Mouse (Mus musculus): ENCODE measurements around the gene Slc39a5. TPM values are rescaled to one million over a fixed set of nuclear protein-coding genes. Genes with fewer than 3 reads are reported as not detected.

Slc39a5 gene
- total and polyA plus RNA-seq, 3 experiments, result not detected

DNA sequence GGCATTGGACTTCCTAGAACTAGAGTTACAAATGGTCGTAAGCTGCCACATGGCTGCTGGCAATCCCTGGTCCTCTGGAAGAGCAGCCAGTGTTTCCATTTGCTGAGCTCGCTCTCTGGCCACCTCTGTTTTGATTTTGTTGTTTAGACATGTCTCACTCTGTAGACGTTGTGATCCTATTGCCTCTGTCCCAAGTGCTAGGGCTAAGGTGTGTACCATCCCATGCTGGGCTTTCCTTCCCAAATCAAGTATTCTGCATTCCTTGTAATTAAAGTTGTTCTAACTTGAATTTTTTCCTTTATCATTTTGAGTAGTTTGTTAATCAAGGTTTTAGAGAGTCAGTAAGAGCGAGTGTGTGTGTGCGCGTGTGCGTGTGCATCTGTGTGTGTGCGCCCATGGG is 53.5 kb downstream of the Slc39a5 start:
- no peaks in the 10 kb centered on the region for H3K9me3 ChIP-seq (replicated peaks; ENCODE audit: insufficient read depth, low read length)
- peaks cover 38% of the 10 kb centered on the region for H3K79me2 ChIP-seq (ENCODE audit: control insufficient read depth, insufficient read depth, low read length, poor library complexity)
- TF ChIP-seq SIN3A (IDR thresholded peaks at IDR 0.05; ENCODE audit: low read length) (no peak), TCF12 (IDR thresholded peaks at IDR 0.05; ENCODE audit: low read depth, low read length) (no peak), MAFK (IDR thresholded peaks at IDR 0.05; ENCODE audit: borderline replicate concordance, low read depth, low read length) (no peak), TBP (IDR thresholded peaks at IDR 0.05; ENCODE audit: low read depth, low read length) (no peak), CHD1 (IDR thresholded peaks at IDR 0.05; ENCODE audit: low read depth, low read length) (no peak), USF1 (IDR thresholded peaks at IDR 0.05; ENCODE audit: low read depth, low read length) (no peak), NELFE (IDR thresholded peaks at IDR 0.05; ENCODE audit: low read depth, low read length) (no peak), ZNF384 (IDR thresholded peaks at IDR 0.05; ENCODE audit: low read depth, low read length) (no peak), MYC (IDR thresholded peaks at IDR 0.05; ENCODE audit: low read depth, low read length) (no peak), SMC3 (IDR thresholded peaks at IDR 0.05; ENCODE audit: low read depth, low read length) (no peak), MYB (IDR thresholded peaks at IDR 0.05; ENCODE audit: low read depth, low read length) (no peak), POLR2AphosphoS2 (IDR thresholded peaks at IDR 0.05; ENCODE audit: low read length) (no peak), MAX (IDR thresholded peaks at IDR 0.05; ENCODE audit: low read length) (no peak), MXI1 (IDR thresholded peaks at IDR 0.05; ENCODE audit: low read depth, low read length) (no peak), RAD21 (IDR thresholded peaks at IDR 0.05; ENCODE audit: low read depth, low read length) (no peak), CTCF (IDR thresholded peaks at IDR 0.05 in 2 of 3, conservative IDR thresholded peaks at IDR 0.05 in 1 of 3; ENCODE audit: control insufficient read depth in 1 of 3, insufficient read depth in 1 of 3, low read depth in 2 of 3, low read length in 3 of 3, poor library complexity in 1 of 3, severe bottlenecking in 1 of 3) (no peak), GATA1 (IDR thresholded peaks at IDR 0.05; ENCODE audit: low read depth, low read length) (no peak), POLR2AphosphoS5 (IDR thresholded peaks at IDR 0.05; ENCODE audit: borderline replicate concordance, low read depth, low read length) (no peak)
- H3K4me1 ChIP-seq (ENCODE audit: control insufficient read depth in 1 of 2, insufficient read depth in 2 of 2, low read length in 2 of 2), result peaks cover 19 to 23% of the 10 kb centered on the region in 2 experiments
- H3K27me3 ChIP-seq (ENCODE audit: control insufficient read depth in 1 of 2, insufficient read depth in 2 of 2, low read length in 2 of 2), result no peaks in the 10 kb centered on the region
- no peak overlapping the region for H3K4me3 ChIP-seq (ENCODE audit: control insufficient read depth in 1 of 2, insufficient read depth in 1 of 2, low read depth in 2 of 2, low read length in 2 of 2)
- H3K27ac ChIP-seq (ENCODE audit: control insufficient read depth, low read depth, low read length), result no peak overlapping the region
- no peak overlapping the region for H3K9ac ChIP-seq (ENCODE audit: control insufficient read depth, low read depth, low read length, poor library complexity, severe bottlenecking)
- DNase-seq (ENCODE audit: low read depth, low spot score), result no peak
- peaks cover 29 to 47% of the 10 kb centered on the region in 2 experiments for H3K36me3 ChIP-seq (ENCODE audit: control insufficient read depth in 1 of 2, insufficient read depth in 2 of 2, low read length in 2 of 2)

Other genes with a start within 250 kb of the Slc39a5 start
- 5.1 and 5.8 TPM in 2 replicates for gene Rbms2, start 220.9 kb downstream of the Slc39a5 start, total RNA-seq (2012; rRNA removed)
- gene Rbms2, start 220.9 kb downstream of the Slc39a5 start, polyA plus RNA-seq (2012; ENCODE audit: insufficient read depth in 1 of 2, insufficient read length in 2 of 2, low read depth in 1 of 2, low replicate concordance in 2 of 2, missing spikeins in 1 of 2), result 10 to 100 TPM in 1 of 2 experiments, not detected in 1; 23.5 TPM
- gene Gls2, start 206.8 kb downstream of the Slc39a5 start, total RNA-seq (2012; rRNA removed), result 11.8 and 15.6 TPM in 2 replicates
- gene Gls2, start 206.8 kb downstream of the Slc39a5 start, polyA plus RNA-seq (2012; ENCODE audit: insufficient read depth in 1 of 2, insufficient read length in 2 of 2, low read depth in 1 of 2, low replicate concordance in 2 of 2, missing spikeins in 1 of 2), result 10 to 100 TPM in 1 of 2 experiments, not detected in 1; 17.8 TPM
- 13.8 and 17.2 TPM in 2 replicates for gene Spryd4, start 189.4 kb downstream of the Slc39a5 start, total RNA-seq (2012; rRNA removed)
- gene Spryd4, start 189.4 kb downstream of the Slc39a5 start, polyA plus RNA-seq (2012; ENCODE audit: insufficient read depth in 1 of 2, insufficient read length in 2 of 2, low read depth in 1 of 2, low replicate concordance in 2 of 2, missing spikeins in 1 of 2), result 10 to 100 TPM in 1 of 2 experiments, not detected in 1; 19.6 TPM
- gene Mip, start 175.4 kb downstream of the Slc39a5 start, total RNA-seq (2012; rRNA removed), result not detected in 2 replicates
- under 1 TPM in 1 of 2 experiments, not detected in 1; 0.04 TPM for gene Mip, start 175.4 kb downstream of the Slc39a5 start, polyA plus RNA-seq (2012; ENCODE audit: insufficient read depth in 1 of 2, insufficient read length in 2 of 2, low read depth in 1 of 2, low replicate concordance in 2 of 2, missing spikeins in 1 of 2)
- gene Timeless, start 169.2 kb downstream of the Slc39a5 start, total RNA-seq (2012; rRNA removed), result 49.3 and 50.2 TPM in 2 replicates
- 100 to 1,000 TPM in 1 of 2 experiments, 10 to 100 TPM in 1; 89.8 to 627 TPM for gene Timeless, start 169.2 kb downstream of the Slc39a5 start, polyA plus RNA-seq (2012; ENCODE audit: insufficient read depth in 1 of 2, insufficient read length in 2 of 2, low read depth in 1 of 2, low replicate concordance in 2 of 2, missing spikeins in 1 of 2)
- gene Apon, start 147.1 kb downstream of the Slc39a5 start, total RNA-seq (2012; rRNA removed), result 0.27 and 0.46 TPM in 2 replicates
- gene Apon, start 147.1 kb downstream of the Slc39a5 start, polyA plus RNA-seq (2012; ENCODE audit: insufficient read depth in 1 of 2, insufficient read length in 2 of 2, low read depth in 1 of 2, low replicate concordance in 2 of 2, missing spikeins in 1 of 2), result under 1 TPM in 1 of 2 experiments, not detected in 1; 0.46 TPM
- gene Apof, start 132.6 kb downstream of the Slc39a5 start, total RNA-seq (2012; rRNA removed), result not detected in 2 replicates
- not detected for gene Apof, start 132.6 kb downstream of the Slc39a5 start, polyA plus RNA-seq (2012; ENCODE audit: insufficient read depth in 1 of 2, insufficient read length in 2 of 2, low read depth in 1 of 2, low replicate concordance in 2 of 2, missing spikeins in 1 of 2)
- 3.4 and 3.6 TPM in 2 replicates for gene Stat2, start 130.7 kb downstream of the Slc39a5 start, total RNA-seq (2012; rRNA removed)
- 1 to 10 TPM in 1 of 2 experiments, not detected in 1; 6.6 TPM for gene Stat2, start 130.7 kb downstream of the Slc39a5 start, polyA plus RNA-seq (2012; ENCODE audit: insufficient read depth in 1 of 2, insufficient read length in 2 of 2, low read depth in 1 of 2, low replicate concordance in 2 of 2, missing spikeins in 1 of 2)
- gene Il23a, start 102.5 kb downstream of the Slc39a5 start, total RNA-seq (2012; rRNA removed), result 0.12 and 0.20 TPM in 2 replicates
- gene Il23a, start 102.5 kb downstream of the Slc39a5 start, polyA plus RNA-seq (2012; ENCODE audit: insufficient read depth in 1 of 2, insufficient read length in 2 of 2, low read depth in 1 of 2, low replicate concordance in 2 of 2, missing spikeins in 1 of 2), result under 1 TPM in 1 of 2 experiments, not detected in 1; 0.29 TPM
- 6.8 and 7.9 TPM in 2 replicates for gene Pan2, start 97.9 kb downstream of the Slc39a5 start, total RNA-seq (2012; rRNA removed)
- 10 to 100 TPM in 1 of 2 experiments, not detected in 1; 28.6 TPM for gene Pan2, start 97.9 kb downstream of the Slc39a5 start, polyA plus RNA-seq (2012; ENCODE audit: insufficient read depth in 1 of 2, insufficient read length in 2 of 2, low read depth in 1 of 2, low replicate concordance in 2 of 2, missing spikeins in 1 of 2)
- gene Cnpy2, start 78.8 kb downstream of the Slc39a5 start, total RNA-seq (2012; rRNA removed), result 92.4 and 98.1 TPM in 2 replicates
- gene Cnpy2, start 78.8 kb downstream of the Slc39a5 start, polyA plus RNA-seq (2012; ENCODE audit: insufficient read depth in 1 of 2, insufficient read length in 2 of 2, low read depth in 1 of 2, low replicate concordance in 2 of 2, missing spikeins in 1 of 2), result 100 to 1,000 TPM in 1 of 2 experiments, not detected in 1; 107 TPM
- gene Cs, start 63.5 kb downstream of the Slc39a5 start, total RNA-seq (2012; rRNA removed), result 161 and 187 TPM in 2 replicates
- gene Cs, start 63.5 kb downstream of the Slc39a5 start, polyA plus RNA-seq (2012; ENCODE audit: insufficient read depth in 1 of 2, insufficient read length in 2 of 2, low read depth in 1 of 2, low replicate concordance in 2 of 2, missing spikeins in 1 of 2), result 100 to 1,000 TPM; 133 to 256 TPM
- gene Coq10a, start 32.2 kb downstream of the Slc39a5 start, total RNA-seq (2012; rRNA removed), result 6.8 and 7.7 TPM in 2 replicates
- gene Coq10a, start 32.2 kb downstream of the Slc39a5 start, polyA plus RNA-seq (2012; ENCODE audit: insufficient read depth in 1 of 2, insufficient read length in 2 of 2, low read depth in 1 of 2, low replicate concordance in 2 of 2, missing spikeins in 1 of 2), result 10 to 100 TPM in 1 of 2 experiments, not detected in 1; 14.1 TPM
- 9.5 and 10.0 TPM in 2 replicates for gene Ankrd52, start 24.1 kb downstream of the Slc39a5 start, total RNA-seq (2012; rRNA removed)
- 10 to 100 TPM in 1 of 2 experiments, not detected in 1; 39.9 TPM for gene Ankrd52, start 24.1 kb downstream of the Slc39a5 start, polyA plus RNA-seq (2012; ENCODE audit: insufficient read depth in 1 of 2, insufficient read length in 2 of 2, low read depth in 1 of 2, low replicate concordance in 2 of 2, missing spikeins in 1 of 2)
- 33.7 and 39.9 TPM in 2 replicates for gene Nabp2, start 10.3 kb upstream of the Slc39a5 start, total RNA-seq (2012; rRNA removed)
- 100 to 1,000 TPM; 166 to 249 TPM for gene Nabp2, start 10.3 kb upstream of the Slc39a5 start, polyA plus RNA-seq (2012; ENCODE audit: insufficient read depth in 1 of 2, insufficient read length in 2 of 2, low read depth in 1 of 2, low replicate concordance in 2 of 2, missing spikeins in 1 of 2)
- 25.4 and 28.1 TPM in 2 replicates for gene Rnf41, start 10.4 kb upstream of the Slc39a5 start, total RNA-seq (2012; rRNA removed)
- 10 to 100 TPM in 1 of 2 experiments, not detected in 1; 27.4 TPM for gene Rnf41, start 10.4 kb upstream of the Slc39a5 start, polyA plus RNA-seq (2012; ENCODE audit: insufficient read depth in 1 of 2, insufficient read length in 2 of 2, low read depth in 1 of 2, low replicate concordance in 2 of 2, missing spikeins in 1 of 2)
- 22.3 and 24.8 TPM in 2 replicates for gene Smarcc2, start 58.0 kb upstream of the Slc39a5 start, total RNA-seq (2012; rRNA removed)
- 100 to 1,000 TPM in 1 of 2 experiments, 10 to 100 TPM in 1; 68.8 to 226 TPM for gene Smarcc2, start 58.0 kb upstream of the Slc39a5 start, polyA plus RNA-seq (2012; ENCODE audit: insufficient read depth in 1 of 2, insufficient read length in 2 of 2, low read depth in 1 of 2, low replicate concordance in 2 of 2, missing spikeins in 1 of 2)
- 560 and 589 TPM in 2 replicates for gene Myl6, start 92.9 kb upstream of the Slc39a5 start, total RNA-seq (2012; rRNA removed)
- gene Myl6, start 92.9 kb upstream of the Slc39a5 start, polyA plus RNA-seq (2012; ENCODE audit: insufficient read depth in 1 of 2, insufficient read length in 2 of 2, low read depth in 1 of 2, low replicate concordance in 2 of 2, missing spikeins in 1 of 2), result 100 to 1,000 TPM in 1 of 2 experiments, not detected in 1; 399 TPM
- gene Myl6b, start 97.5 kb upstream of the Slc39a5 start, total RNA-seq (2012; rRNA removed), result 1.8 and 2.6 TPM in 2 replicates
- 10 to 100 TPM in 1 of 2 experiments, not detected in 1; 18.8 TPM for gene Myl6b, start 97.5 kb upstream of the Slc39a5 start, polyA plus RNA-seq (2012; ENCODE audit: insufficient read depth in 1 of 2, insufficient read length in 2 of 2, low read depth in 1 of 2, low replicate concordance in 2 of 2, missing spikeins in 1 of 2)
- gene Esyt1, start 124.6 kb upstream of the Slc39a5 start, total RNA-seq (2012; rRNA removed), result 35.1 and 35.9 TPM in 2 replicates
- gene Esyt1, start 124.6 kb upstream of the Slc39a5 start, polyA plus RNA-seq (2012; ENCODE audit: insufficient read depth in 1 of 2, insufficient read length in 2 of 2, low read depth in 1 of 2, low replicate concordance in 2 of 2, missing spikeins in 1 of 2), result 10 to 100 TPM; 53.4 to 57.0 TPM
- 14.2 and 14.6 TPM in 2 replicates for gene Zc3h10, start 146.5 kb upstream of the Slc39a5 start, total RNA-seq (2012; rRNA removed)
- gene Zc3h10, start 146.5 kb upstream of the Slc39a5 start, polyA plus RNA-seq (2012; ENCODE audit: insufficient read depth in 1 of 2, insufficient read length in 2 of 2, low read depth in 1 of 2, low replicate concordance in 2 of 2, missing spikeins in 1 of 2), result 10 to 100 TPM in 1 of 2 experiments, not detected in 1; 17.3 TPM
- gene Rpl41, start 148.1 kb upstream of the Slc39a5 start, total RNA-seq (2012; rRNA removed), result 6,649 and 6,931 TPM in 2 replicates
- gene Rpl41, start 148.1 kb upstream of the Slc39a5 start, polyA plus RNA-seq (2012; ENCODE audit: insufficient read depth in 1 of 2, insufficient read length in 2 of 2, low read depth in 1 of 2, low replicate concordance in 2 of 2, missing spikeins in 1 of 2), result over 10,000 TPM in 1 of 2 experiments, 100 to 1,000 TPM in 1; 274 to 10,905 TPM
- 232 and 235 TPM in 2 replicates for gene Pa2g4, start 164.8 kb upstream of the Slc39a5 start, total RNA-seq (2012; rRNA removed)
- gene Pa2g4, start 164.8 kb upstream of the Slc39a5 start, polyA plus RNA-seq (2012; ENCODE audit: insufficient read depth in 1 of 2, insufficient read length in 2 of 2, low read depth in 1 of 2, low replicate concordance in 2 of 2, missing spikeins in 1 of 2), result 100 to 1,000 TPM; 298 to 663 TPM
- gene Erbb3, start 188.4 kb upstream of the Slc39a5 start, total RNA-seq (2012; rRNA removed), result 0.39 and 0.42 TPM in 2 replicates
- under 1 TPM in 1 of 2 experiments, not detected in 1; 0.29 TPM for gene Erbb3, start 188.4 kb upstream of the Slc39a5 start, polyA plus RNA-seq (2012; ENCODE audit: insufficient read depth in 1 of 2, insufficient read length in 2 of 2, low read depth in 1 of 2, low replicate concordance in 2 of 2, missing spikeins in 1 of 2)
- 2,338 and 2,523 TPM in 2 replicates for gene Rps26, start 225.5 kb upstream of the Slc39a5 start, total RNA-seq (2012; rRNA removed)
- gene Rps26, start 225.5 kb upstream of the Slc39a5 start, polyA plus RNA-seq (2012; ENCODE audit: insufficient read depth in 1 of 2, insufficient read length in 2 of 2, low read depth in 1 of 2, low replicate concordance in 2 of 2, missing spikeins in 1 of 2), result 1,000 to 10,000 TPM in 1 of 2 experiments, not detected in 1; 2,530 TPM
- gene Ikzf4, start 244.8 kb upstream of the Slc39a5 start, total RNA-seq (2012; rRNA removed), result not detected in 2 replicates
- under 1 TPM in 1 of 2 experiments, not detected in 1; 0.03 TPM for gene Ikzf4, start 244.8 kb upstream of the Slc39a5 start, polyA plus RNA-seq (2012; ENCODE audit: insufficient read depth in 1 of 2, insufficient read length in 2 of 2, low read depth in 1 of 2, low replicate concordance in 2 of 2, missing spikeins in 1 of 2)